Mouse (Mus musculus): Measurements from ENCODE around the gene Cdh4.

Gene Cdh4

GRCm38 (mm10) chr2:179799906-179800532, 357.8 kb downstream of the Cdh4 start:
- DNase-seq = peak; percentile 21

DNA sequence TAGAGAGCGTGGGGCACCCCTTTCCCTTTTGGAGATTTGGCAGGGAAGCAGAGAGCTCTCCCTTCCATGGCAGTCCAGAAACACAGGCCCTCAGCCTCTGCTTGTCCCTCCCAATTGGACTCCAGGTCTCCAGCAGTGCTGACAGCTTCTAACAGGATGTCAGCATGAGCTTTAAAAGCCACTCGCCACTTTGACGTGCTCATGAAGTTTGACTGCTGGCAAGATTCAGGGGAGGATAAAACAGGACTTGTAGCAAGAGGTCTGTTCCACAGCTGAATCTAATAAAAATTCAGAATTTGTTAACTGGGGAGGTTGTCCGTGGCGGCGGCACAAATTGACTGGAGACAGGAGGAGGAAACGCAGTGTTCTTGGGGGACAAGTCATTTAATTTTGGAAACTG, 358.8 kb downstream of the Cdh4 start:
- no peak for DNase-seq

DNA sequence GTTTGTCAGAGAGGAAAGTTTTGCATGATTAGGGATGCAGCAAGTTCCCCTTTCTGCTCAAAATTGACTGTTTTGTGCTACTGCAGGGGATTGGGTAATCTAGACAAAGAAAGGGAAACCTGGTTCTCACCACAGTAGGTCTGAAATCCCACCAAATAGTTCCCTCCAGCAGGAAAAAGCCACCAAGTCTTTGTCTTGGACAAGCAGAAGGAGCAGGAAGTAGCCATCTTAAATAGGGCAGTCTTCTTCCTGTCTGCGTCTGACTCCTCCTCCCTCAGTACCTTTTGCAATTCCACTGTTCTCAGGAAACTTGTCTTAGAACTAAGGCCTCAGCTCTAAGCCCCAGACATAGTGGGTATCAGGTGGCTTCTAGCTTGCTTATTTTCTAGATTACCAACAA, 360.2 kb downstream of the Cdh4 start:
- DNase-seq = no peak

GRCm38 (mm10) chr2:179811086-179811485, 368.9 kb downstream of the Cdh4 start:
- DNase-seq = no peak

GRCm38 (mm10) chr2:179813035-179813827, 371.0 kb downstream of the Cdh4 start:
- no peak for DNase-seq

DNA sequence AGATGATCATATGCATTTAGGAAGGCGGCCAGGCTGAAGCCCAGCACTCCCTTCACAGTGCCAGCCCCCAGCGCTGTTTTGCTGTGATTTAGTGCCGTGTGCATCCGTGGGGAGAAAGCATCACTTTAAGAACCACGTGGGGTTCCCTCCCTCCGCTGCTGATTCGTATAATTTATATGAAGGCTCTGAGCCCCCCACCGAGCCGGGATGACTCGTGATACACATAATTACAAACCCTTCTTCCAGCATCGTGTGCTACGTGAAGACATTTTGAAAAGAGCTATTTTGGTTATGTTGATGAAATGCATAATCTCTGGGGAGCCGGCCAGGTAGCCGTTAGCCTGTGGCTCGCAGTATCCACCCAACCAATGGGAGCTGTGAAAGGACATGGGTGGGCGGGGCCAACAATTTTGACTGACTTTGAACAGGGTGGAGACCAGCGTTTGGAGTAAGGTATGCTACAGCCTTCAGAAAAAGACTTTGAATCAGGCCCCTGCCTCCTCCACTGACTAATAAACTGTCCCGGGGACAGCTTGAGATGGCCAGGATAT, 382.6 kb downstream of the Cdh4 start:
- DNase-seq = no peak

DNA sequence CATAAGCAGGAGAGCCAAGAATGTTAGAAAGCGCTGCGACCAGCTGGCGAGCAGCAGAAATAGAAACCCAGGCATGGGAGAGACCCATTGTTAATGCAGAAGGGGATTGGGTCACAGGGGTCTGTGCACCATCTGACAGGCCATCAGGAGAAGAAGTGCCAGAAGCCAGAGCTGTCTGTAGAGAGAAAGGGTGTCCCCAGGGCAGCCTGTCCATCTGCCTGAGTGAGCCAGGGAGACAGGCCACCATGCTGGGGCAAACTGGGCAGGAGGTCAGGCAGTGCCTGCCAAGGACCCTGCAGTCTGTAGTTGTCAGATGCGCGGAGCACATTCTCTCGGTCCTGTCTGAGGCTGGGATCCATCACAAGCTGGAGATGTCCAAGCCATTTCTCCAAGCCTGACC, 386.7 kb downstream of the Cdh4 start:
- DNase-seq = no peak

GRCm38 (mm10) chr2:179829972-179830371, 387.7 kb downstream of the Cdh4 start:
- peak; percentile 27 for DNase-seq

GRCm38 (mm10) chr2:179834892-179835291, 392.7 kb downstream of the Cdh4 start:
- DNase-seq = no peak

- DNase-seq = peak; percentile 8
These were observed 393.3 kb downstream of the Cdh4 start for GRCm38 (mm10) chr2:179835570-179835969.

DNA sequence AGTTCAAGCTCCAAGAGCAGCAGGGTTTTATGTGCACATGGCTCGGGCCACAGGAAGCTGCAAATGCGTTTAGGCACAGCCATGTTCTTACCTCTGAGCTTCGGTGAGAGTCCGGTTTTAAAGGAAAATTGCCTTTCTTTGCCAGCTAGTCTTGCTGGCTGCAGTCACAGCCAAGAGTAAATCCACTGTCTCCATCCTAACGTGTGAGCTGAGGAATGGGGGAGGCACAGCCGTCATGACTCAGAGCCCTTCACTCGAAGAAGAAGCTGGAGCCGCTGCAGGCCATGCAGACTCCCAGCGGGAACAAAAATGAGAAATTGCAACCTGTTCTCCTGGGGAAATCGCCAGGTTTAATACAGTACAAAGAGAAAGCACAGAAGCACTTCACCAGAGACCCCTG, 395.0 kb downstream of the Cdh4 start:
- no peak for DNase-seq

DNA sequence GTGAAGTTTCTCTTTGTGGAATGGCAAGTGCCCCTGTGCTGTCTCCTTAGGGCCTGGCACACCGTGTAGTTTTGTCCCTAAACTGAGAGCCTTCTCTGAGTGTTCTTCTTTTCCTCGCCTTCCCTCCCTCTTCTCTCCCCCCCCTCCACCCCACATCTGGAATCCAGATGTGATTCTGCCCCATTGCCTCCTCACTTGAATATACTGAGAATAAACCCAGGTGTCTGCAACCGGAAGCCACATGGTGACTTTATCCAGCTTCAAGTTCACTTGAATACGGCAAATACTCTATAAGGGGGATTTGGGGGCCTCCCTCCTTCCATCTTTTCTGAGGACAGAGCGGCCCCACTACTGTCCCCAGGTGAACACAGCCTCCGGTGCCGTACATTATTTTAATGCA, 395.8 kb downstream of the Cdh4 start:
- no peak for DNase-seq

DNA sequence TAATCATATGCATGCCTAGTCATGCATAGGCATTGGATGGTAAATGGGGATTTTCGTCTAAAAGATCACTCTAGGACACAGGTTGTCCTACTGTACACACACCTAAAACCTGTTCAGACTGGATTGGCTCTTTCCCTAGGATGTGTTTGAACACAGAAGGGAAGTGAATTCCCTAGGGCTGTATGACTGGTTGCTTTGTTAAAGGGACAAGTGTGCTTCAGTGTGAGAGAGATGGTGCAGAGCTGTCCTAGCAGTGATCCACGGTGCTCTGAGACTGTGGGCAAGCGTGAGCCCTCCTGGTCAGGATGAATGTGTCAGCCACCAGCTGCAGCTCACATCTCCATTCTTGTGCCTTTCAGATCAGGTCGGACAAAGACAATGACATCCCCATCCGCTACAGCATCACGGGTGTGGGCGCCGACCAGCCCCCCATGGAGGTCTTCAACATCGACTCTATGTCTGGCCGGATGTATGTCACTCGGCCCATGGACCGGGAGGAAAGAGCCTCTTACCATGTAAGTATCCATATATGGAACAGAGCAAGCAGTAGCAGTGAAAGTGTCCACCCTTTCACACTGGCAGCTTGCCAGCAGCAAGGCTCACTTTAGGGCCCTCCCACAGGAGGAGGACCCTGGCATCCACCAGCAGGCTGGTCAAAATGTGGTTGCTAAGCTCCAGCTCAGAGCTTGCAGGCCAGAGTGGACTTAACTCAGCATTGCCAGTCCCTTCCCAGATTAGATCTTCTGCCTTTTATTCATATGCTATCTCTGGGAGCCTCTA, 400.6 kb downstream of the Cdh4 start:
- DNase-seq = peak; percentile 5

DNA sequence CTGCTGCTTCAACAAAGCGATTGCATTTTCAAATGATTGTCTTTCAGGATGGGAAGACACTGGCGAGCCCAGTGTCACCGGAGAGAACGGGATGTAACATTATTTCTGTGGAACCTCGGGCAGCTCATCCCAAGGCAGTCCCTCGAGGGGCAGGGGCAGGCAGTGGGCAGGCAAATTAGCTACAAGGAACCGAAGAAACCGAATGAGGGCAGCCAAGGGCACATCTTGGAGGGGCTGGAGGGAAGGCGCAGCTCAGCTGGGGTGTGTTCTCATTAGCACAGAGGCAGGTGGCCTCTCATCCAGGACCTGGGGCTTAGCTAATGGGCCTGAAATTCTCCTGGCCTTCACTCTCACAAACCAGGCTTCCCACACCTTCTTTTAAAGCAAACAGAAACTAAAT, 407.5 kb downstream of the Cdh4 start:
- no peak for DNase-seq

GRCm38 (mm10) chr2:179852169-179852568, 409.9 kb downstream of the Cdh4 start:
- no peak for DNase-seq

DNA sequence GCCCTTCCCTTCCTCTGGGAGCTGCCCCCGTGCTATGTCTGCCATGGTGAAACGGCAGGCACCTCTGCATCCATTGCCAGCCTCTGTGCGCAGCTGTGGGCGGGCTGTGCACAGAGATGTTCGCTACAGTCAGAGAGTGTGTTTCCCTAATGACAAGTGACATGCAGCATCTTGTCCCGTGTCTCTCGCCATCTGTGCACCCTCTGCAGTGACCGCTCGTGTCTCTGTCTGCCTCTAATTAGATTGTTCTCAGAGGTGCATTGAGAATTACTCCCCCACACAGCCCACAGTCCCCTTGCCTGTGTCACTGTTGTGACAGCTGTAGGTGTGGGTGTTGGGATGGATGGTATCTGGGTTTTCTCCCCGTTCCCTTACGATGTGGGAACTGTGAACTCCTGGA, 410.6 kb downstream of the Cdh4 start:
- no peak for DNase-seq

DNA sequence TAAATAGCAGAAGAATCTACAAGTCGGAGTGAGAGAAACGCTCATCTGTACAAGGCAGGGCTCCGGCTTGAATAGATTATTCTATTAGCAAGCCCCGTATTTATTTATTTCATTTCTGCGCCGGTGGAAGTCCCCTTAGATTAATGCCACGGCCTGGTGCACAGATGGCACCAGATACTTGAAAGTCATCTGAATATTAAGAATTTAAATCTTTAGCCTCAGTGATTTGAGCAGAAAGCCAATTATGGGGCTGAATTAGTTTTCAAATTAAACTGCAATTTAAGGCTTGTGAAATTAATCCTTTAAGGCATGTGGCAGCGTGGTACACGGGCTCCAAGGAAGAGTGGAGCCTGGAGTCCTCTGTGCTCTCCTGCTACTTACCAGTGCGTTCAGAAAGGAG, 411.7 kb downstream of the Cdh4 start:
- DNase-seq = no peak

DNA sequence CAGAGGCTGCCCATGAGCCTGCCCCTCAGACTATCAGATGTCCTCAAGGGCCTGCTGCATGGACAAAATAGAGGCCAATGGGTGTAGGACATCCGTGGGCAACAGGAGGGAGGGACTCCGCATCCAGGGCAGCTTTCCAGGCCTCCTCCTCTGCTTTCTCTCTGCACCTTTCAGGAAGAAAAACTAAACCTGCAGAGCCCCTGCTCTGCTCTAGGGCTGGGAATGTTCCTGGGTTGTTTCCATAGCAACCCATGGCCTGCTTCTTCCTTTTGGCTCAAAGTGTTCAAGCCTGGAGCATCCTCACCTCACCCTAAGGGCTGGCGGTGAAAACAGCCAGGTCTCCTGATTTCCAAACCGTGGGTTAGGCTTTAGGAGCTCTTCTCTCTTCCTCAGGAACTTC, 414.9 kb downstream of the Cdh4 start:
- no peak for DNase-seq

DNA sequence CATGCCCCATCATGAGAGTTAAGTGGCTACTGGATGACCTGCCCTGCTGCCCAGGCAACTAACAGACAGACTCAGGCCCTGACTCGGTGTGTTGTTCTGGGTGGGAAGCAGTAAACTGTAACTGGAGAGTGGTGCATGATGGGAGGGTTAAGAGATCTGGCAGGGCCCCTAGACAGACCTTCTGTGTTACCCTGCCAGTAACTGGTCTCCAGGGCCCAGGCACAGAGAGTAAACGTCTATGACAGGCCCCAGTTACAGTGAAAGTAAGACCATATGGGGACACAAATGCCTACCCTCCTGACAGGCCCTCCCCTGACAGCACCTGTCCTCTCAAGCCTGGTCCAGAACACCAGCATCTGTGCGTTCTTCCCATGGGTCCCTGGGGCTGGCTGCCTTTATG, 420.4 kb downstream of the Cdh4 start:
- no peak for DNase-seq

GRCm38 (mm10) chr2:179863266-179863665, 421.0 kb downstream of the Cdh4 start:
- no peak for DNase-seq

- DNase-seq = no peak
These were observed 422.9 kb downstream of the Cdh4 start for GRCm38 (mm10) chr2:179865097-179865496.

- no peak for DNase-seq
These were observed 425.4 kb downstream of the Cdh4 start for GRCm38 (mm10) chr2:179867669-179868068.

- no peak for DNase-seq
These were observed 427.6 kb downstream of the Cdh4 start for GRCm38 (mm10) chr2:179869871-179870270.

DNA sequence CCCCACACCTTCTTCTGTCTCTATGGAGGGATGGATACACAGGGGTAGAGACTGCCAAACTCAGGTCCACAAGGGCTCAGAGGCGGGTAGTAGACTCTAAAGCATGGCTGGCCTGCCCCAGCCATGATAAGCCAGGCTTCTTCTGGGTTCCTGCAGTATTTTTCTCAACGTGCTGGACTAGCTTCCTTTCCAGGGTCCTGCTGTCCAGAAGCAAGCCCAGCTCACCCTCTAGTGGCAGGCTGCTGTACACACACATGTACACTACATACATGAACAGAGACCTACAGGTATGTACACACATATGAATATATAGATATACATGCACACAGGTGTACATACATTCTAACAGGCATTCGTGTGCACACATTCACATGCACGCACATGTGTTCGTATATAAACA, 430.5 kb downstream of the Cdh4 start:
- DNase-seq = peak; percentile 6

All from lung, postnatal 36 days (tissue).